Mouse (Mus musculus): ENCODE results near the gene Gimap3.

- TF ChIP-seq POLR2A (IDR thresholded peaks at IDR 0.05; ENCODE audit: borderline replicate concordance, insufficient read depth, low read length) (no peak), CTCF (IDR thresholded peaks at IDR 0.05; ENCODE audit: borderline replicate concordance, insufficient read depth, low read depth, low read length) (no peak)
Observed at GRCm38 (mm10) chr6:48815013-48815412, 44.4 kb upstream of the Gimap3 start.

All from cerebellum, adult 2 months (tissue).